Mouse (Mus musculus) natural killer cell, adult 2 months (primary cell): ENCODE results near the gene Atp1b2.

Source experiments
- DNase-seq, 2 experiments: peaks; one replicate each; pipeline ENCODE4 v3.0.0; 2022; ENCODE audit warnings: low spot score in 2 of 2

The Atp1b2 gene

GRCm38 (mm10) chr11:69608525-69608924, 2.8 kb upstream of the Atp1b2 start:
- DNase-seq, result no peak

GRCm38 (mm10) chr11:69606832-69607231, 1.1 kb upstream of the Atp1b2 start:
- no peak for DNase-seq

DNA sequence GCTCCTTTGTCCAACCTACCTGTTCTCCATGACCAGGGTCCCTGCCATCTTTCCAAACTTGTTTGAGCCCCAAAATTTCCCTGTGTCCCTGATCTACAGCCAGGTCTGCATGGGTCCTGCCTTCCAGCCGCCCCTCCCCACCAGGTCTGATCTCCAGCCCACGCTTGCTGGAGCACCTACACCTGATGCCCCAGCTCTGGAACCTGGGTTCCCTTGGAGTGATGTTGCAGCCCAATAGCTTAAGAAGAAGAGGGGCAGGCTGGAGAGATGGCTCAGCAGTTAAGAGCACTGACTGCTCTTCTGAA, 701 bp upstream of the Atp1b2 start:
- DNase-seq, result no peak

DNA sequence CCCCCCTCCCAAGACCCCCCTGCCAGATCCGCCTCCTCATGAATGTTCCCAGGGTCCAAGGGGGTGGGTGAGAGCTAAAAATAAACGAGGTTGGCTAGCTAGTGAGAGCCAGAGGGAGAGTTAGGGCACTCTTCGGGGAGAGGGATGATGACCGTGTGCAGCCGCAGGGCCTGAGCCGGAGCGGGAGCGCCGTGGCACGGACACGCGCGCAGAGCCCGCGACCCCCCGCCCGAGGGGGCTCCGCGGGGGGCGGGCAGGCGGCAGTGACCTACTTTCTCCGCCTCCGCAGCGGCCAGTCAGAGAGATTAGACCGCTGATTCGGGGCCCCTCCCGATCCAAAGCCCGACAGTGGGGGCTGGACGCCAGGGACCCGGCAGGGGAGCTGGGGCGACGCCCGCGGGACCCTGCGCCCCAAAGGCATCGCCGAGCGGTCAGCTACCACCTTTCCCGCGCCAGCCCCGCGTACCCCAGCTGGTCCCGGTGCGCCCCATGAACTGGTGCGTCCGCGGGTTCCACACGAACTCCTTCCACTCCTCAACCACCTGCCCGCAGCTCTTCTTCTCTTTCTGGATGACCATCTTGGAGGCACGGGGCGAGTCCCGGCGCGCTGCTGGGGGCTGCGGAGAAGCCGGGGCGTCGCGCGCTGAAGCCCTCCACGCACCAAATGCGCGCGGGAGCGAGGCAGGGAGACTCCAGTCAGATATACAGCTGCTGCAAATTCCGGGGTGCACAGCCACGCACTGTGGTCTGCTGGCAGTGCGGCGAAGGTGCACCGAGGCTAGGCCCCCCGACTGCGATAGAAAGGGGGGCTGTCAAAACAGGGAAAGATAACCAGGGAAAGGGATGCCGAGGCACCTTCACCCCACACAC, 712 bp downstream of the Atp1b2 start:
- no peak for DNase-seq

GRCm38 (mm10) chr11:69604347-69604746, 1.4 kb downstream of the Atp1b2 start:
- no peak for DNase-seq

- no peak for DNase-seq
These were observed 2.2 kb downstream of the Atp1b2 start for GRCm38 (mm10) chr11:69603516-69603915.

GRCm38 (mm10) chr11:69601768-69602167, 4.0 kb downstream of the Atp1b2 start:
- no peak for DNase-seq

DNA sequence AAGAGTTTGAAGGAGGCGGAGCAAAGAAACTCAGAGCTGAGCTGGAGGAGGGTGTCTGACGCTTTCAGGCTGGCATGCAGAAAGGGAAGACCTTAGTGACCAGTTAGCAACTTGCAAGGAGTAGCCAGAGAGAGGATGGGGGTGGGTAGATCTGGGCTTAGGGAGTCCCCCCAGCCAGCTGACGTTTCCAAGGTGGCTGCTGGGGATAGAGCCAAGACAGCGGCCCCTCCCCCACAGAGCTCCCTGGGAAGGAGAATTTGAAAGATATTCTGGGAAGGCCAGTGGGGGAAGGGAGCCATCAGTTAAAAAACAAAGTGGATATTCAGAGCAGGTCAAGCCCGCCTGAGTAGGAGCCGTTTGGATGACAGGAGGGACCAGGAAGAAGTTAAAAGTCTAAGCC, 5.6 kb downstream of the Atp1b2 start:
- DNase-seq, result no peak

GRCm38 (mm10) chr11:69599436-69599835, 6.3 kb downstream of the Atp1b2 start:
- DNase-seq, result no peak

DNA sequence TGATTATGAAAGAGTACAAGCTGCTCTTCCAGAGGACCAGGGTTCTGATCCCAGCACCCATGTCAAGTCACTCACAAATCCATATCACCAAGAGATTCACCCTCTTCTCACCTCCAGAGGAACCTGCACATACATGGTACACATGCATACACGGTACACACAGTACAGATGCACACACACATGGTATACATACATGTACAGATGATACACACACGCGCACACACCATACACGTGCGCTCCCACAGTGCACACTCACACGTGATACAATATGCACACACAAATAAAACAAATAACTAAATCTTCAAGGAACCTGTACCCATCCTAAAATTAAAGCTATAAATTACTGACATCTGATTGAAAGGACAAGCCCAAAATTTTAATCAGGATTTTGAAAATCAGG, 10.9 kb downstream of the Atp1b2 start:
- DNase-seq, result no peak

- no peak for DNase-seq
These were observed 12.9 kb downstream of the Atp1b2 start for GRCm38 (mm10) chr11:69592799-69593198.

- DNase-seq, result no peak
These were observed 13.7 kb downstream of the Atp1b2 start for GRCm38 (mm10) chr11:69591899-69592637.

GRCm38 (mm10) chr11:69591424-69591823, 14.3 kb downstream of the Atp1b2 start:
- no peak for DNase-seq

- DNase-seq, result no peak
These were observed 15.1 kb downstream of the Atp1b2 start for GRCm38 (mm10) chr11:69590622-69591021.

DNA sequence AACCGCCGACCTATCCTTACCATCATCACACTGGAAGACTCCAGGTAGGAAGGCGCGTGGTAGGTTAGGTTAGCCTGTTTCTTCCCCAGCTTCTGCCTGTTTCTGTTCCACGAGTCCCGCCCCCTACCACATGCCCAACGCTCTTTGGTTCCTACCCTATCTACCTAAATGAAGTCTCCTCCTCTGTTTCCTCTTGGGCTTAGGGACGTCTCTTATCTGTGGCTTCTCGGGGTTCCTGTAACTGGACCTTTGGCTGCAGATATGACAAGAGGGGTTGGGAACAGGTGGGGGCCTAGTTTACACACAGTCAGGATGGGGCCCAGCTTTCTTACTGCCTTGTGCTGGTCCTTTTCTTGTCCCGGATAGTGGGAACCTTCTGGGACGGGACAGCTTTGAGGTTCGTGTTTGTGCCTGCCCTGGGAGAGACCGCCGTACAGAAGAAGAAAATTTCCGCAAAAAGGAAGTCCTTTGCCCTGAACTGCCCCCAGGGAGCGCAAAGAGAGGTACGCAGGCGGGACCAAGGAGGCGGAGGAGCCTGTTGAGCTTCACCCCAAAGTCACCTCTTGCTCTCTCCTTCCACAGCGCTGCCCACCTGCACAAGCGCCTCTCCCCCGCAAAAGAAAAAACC, 16.4 kb downstream of the Atp1b2 start:
- DNase-seq, result no peak

GRCm38 (mm10) chr11:69585718-69586325, 19.9 kb downstream of the Atp1b2 start:
- DNase-seq, result no peak

DNA sequence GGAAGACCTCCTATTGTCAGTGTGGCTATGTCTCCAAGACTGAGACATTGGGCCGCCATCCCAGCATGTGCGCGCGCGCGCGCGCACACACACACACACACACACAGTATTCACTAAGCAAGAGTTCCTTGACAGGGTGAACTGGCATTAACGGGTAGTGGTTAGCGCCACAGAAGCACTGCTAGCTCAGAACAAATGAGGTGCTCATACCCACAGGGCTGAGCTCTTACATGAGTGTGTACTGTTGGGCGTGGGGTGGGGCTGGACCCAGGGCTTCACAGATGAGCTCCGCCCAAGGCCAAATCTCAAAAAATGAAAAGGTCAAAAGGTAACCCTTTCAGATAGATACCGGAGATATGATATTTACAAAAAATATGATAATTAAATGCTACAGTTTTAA, 20.8 kb downstream of the Atp1b2 start:
- no peak for DNase-seq

GRCm38 (mm10) chr11:69584008-69584407, 21.7 kb downstream of the Atp1b2 start:
- no peak for DNase-seq

DNA sequence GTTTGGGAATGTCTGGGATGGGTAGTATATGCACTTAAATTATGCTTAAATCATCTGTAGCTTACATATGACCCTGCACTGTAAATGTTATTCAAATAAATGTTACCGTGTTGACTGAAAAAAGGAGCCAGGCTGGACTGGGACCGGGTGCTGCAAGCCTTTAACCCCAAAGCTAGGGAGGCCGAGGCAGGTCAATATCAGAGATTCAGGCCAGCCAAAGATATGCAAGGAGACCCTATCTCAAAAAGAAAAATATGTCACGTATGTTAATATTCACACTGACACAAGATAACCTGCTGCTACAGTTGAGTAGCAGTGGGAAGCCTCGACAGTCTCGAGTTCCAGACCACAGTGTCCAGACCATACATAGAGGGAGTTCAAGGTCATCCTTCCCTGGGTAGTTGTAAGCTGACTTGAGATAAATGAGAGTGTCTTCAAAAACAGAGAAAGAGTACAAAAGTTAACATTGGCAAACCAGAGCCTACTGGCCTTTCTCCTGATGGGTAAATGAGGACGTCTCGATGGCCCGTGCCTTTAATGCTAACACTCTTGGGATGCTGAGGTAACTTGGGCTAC, 23.4 kb downstream of the Atp1b2 start:
- DNase-seq, result no peak

DNA sequence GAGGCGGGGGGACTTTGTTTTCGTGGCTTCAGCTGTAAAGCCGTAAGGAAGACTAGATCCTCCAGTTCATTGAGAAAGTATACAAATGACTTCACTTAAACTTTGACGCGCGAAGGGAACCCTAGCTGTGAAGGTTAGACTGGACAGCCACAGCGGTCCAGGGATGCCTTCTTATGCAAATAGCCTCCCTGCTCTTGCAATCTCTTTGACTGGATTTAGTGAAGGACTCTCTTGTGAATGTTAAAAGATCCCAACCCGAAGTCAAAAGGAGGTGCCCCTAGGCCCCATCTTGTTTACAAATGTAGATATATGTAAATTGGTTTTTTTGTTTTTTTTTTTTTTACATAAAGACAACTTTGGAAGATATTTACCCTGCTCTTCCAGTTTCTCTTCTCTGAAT, 23.9 kb downstream of the Atp1b2 start:
- no peak for DNase-seq

- peak; percentile 81 to 83 for DNase-seq
These were observed 24.5 kb downstream of the Atp1b2 start for GRCm38 (mm10) chr11:69581147-69581688.
